Mouse (Mus musculus) hindbrain, embryonic 12.5 days (tissue): ENCODE measurements around the gene Aff3. TPM values are rescaled to one million over a fixed set of nuclear protein-coding genes. Genes with fewer than 3 reads are reported as not detected.

Source experiments
- ATAC-seq: fragments of 200-750 bp; cut with Nextera tagmentation; 2 replicates; pipeline ENCODE4 v1.8.0; 2017; ENCODE audit warnings: moderate TSS enrichment; ENCODE audit not compliant: low FRiP score
- H3K27ac ChIP-seq: fragments of 300-500 bp; sonication (generic); 2 replicates; pipeline ENCODE4 v1.5.1; 2016; ENCODE audit warnings: mild to moderate bottlenecking
- H3K27me3 ChIP-seq: fragments of 300-500 bp; sonication (generic); 2 replicates; pipeline ENCODE4 v1.6.1; 2016; ENCODE audit warnings: mild to moderate bottlenecking
- H3K36me3 ChIP-seq: fragments of 300-500 bp; sonication (generic); 2 replicates; pipeline ENCODE4 v1.6.1; 2016; ENCODE audit warnings: mild to moderate bottlenecking
- H3K4me1 ChIP-seq: fragments of 300-500 bp; sonication (generic); 2 replicates; pipeline ENCODE4 v1.6.1; 2016
- H3K4me2 ChIP-seq: fragments of 300-500 bp; sonication (generic); replicated peaks from 2 replicates; pipeline ENCODE4 v1.6.1; 2016; ENCODE audit warnings: mild to moderate bottlenecking
- H3K4me3 ChIP-seq: fragments of 300-500 bp; sonication (generic); 2 replicates; pipeline ENCODE4 v1.5.1; 2016; ENCODE audit warnings: mild to moderate bottlenecking
- H3K9ac ChIP-seq: fragments of 300-500 bp; sonication (generic); 2 replicates; pipeline ENCODE4 v1.6.1; 2016; ENCODE audit warnings: mild to moderate bottlenecking, moderate library complexity
- H3K9me3 ChIP-seq: fragments of 300-500 bp; sonication (generic); replicated peaks from 2 replicates; pipeline ENCODE4 v1.6.1; 2016; ENCODE audit warnings: mild to moderate bottlenecking
- WGBS: fragments of 180-500 bp; shearing (Covaris S2); methylation state at CpG from one replicate; pipeline ENCODE4 v1.1.7; 2016; 5-methylcytosine and 5-hydroxymethylcytosine counted together
- polyA plus RNA-seq: library from polyadenylated mRNA; unstranded; fragments of >200 nt; fragmentation: Nextera tagmentation; extraction: Ambion mirVana; gene quantifications from 2 replicates; pipeline ENCODE4 v1.2.1, GENCODE M21; 2016

Aff3 gene
- polyA plus RNA-seq, 1 experiment from 2014 or later: 45.2 TPM

GRCm38 (mm10) chr1:38649174-38649573 is 15.6 kb downstream of the Aff3 start:
- no peaks in the 10 kb centered on the region for H3K27me3 ChIP-seq
- no peaks in the 10 kb centered on the region for H3K4me1 ChIP-seq
- H3K9ac ChIP-seq: no peak overlapping the region
- ATAC-seq: no peak
- no peak overlapping the region for H3K4me2 ChIP-seq
- 62% methylated on average over 3 of the region's 3 CpGs for WGBS
- no peaks in the 10 kb centered on the region for H3K9me3 ChIP-seq
- H3K27ac ChIP-seq: no peak overlapping the region
- H3K36me3 ChIP-seq: no peaks in the 10 kb centered on the region
- H3K4me3 ChIP-seq: no peak overlapping the region

- H3K4me3 ChIP-seq: no peak overlapping the region
- H3K27ac ChIP-seq: no peak overlapping the region
- WGBS: 30% methylated on average over 4 of the region's 4 CpGs
- H3K4me2 ChIP-seq: no peak overlapping the region
- H3K36me3 ChIP-seq: no peaks in the 10 kb centered on the region
- H3K4me1 ChIP-seq: peaks cover 3% of the 10 kb centered on the region; the same call in 1 of the 2 replicates
- ATAC-seq: no peak
- no peaks in the 10 kb centered on the region for H3K9me3 ChIP-seq
- no peaks in the 10 kb centered on the region for H3K27me3 ChIP-seq
- no peak overlapping the region for H3K9ac ChIP-seq
These were observed 22.5 kb downstream of the Aff3 start for GRCm38 (mm10) chr1:38642288-38642687.

DNA sequence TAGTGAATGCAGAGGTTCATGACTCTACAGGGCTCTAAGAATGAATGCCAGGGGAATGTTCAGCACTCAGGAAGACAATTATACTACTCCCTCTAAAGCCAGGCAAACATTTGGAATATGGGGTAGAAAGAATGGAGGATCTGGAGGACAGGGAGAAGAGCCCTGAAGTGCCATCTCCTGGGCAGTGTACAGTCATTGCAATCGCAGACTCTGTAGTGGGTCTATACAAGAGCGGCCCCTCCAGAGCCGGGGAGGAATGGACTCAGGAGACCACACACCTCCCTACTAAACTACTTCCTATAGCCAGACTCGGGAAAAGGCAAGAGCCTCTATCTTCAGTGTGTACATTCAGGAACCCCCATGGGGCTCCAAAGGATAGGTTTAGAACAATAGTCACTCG is 25.1 kb downstream of the Aff3 start:
- peaks cover 11% of the 10 kb centered on the region for H3K4me1 ChIP-seq
- no peak overlapping the region for H3K4me3 ChIP-seq
- no peaks in the 10 kb centered on the region for H3K27me3 ChIP-seq
- no peaks in the 10 kb centered on the region for H3K36me3 ChIP-seq
- no peaks in the 10 kb centered on the region for H3K9me3 ChIP-seq
- H3K4me2 ChIP-seq: no peak overlapping the region
- 84% methylated on average over 5 of the region's 5 CpGs for WGBS
- ATAC-seq: no peak
- H3K9ac ChIP-seq: no peak overlapping the region
- no peak overlapping the region for H3K27ac ChIP-seq

DNA sequence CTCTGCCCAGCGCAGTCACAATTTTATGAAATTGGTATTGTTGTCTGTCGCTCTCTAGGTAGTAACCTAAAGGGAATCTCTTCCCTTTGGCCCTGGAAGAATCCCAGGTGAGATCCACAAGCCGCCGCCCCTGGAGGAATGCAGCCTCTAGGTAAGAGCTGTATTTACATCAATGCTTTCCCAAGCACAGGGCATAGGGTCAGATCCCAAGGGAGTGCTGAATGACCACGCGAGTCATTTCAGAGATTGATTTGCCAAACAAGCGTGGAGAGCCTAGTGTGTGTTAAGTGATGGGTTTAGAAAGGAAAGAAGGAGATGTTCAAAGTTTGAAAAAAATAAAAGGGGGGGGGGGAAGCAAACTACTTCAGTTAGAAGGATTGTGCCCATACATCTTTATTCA is 29.2 kb downstream of the Aff3 start:
- no peak overlapping the region for H3K9ac ChIP-seq
- peaks cover 22% of the 10 kb centered on the region for H3K4me1 ChIP-seq
- no peaks in the 10 kb centered on the region for H3K27me3 ChIP-seq
- no peak for ATAC-seq
- no peaks in the 10 kb centered on the region for H3K36me3 ChIP-seq
- no peak overlapping the region for H3K4me2 ChIP-seq
- 49% methylated on average over 7 of the region's 7 CpGs for WGBS
- no peak overlapping the region for H3K27ac ChIP-seq
- H3K9me3 ChIP-seq: no peaks in the 10 kb centered on the region
- H3K4me3 ChIP-seq: no peak overlapping the region

- no peak overlapping the region for H3K9ac ChIP-seq
- H3K4me3 ChIP-seq: no peak overlapping the region
- no peak overlapping the region for H3K4me2 ChIP-seq
- no peak overlapping the region for H3K27ac ChIP-seq
- no peaks in the 10 kb centered on the region for H3K9me3 ChIP-seq
- WGBS: 91% methylated on average over 7 of the region's 7 CpGs
- no peak for ATAC-seq
- no peaks in the 10 kb centered on the region for H3K36me3 ChIP-seq
- H3K4me1 ChIP-seq: peaks cover 29% of the 10 kb centered on the region
- H3K27me3 ChIP-seq: no peaks in the 10 kb centered on the region
These were observed 30.7 kb downstream of the Aff3 start for GRCm38 (mm10) chr1:38634081-38634480.

- H3K27ac ChIP-seq: no peak overlapping the region
- H3K4me1 ChIP-seq: peaks cover 43% of the 10 kb centered on the region
- no peaks in the 10 kb centered on the region for H3K27me3 ChIP-seq
- ATAC-seq: no peak
- no peak overlapping the region for H3K9ac ChIP-seq
- WGBS: 75% methylated on average over 16 of the region's 16 CpGs
- H3K36me3 ChIP-seq: no peaks in the 10 kb centered on the region
- H3K4me2 ChIP-seq: no peak overlapping the region
- H3K4me3 ChIP-seq: no peak overlapping the region
- H3K9me3 ChIP-seq: no peaks in the 10 kb centered on the region
These were observed 32.1 kb downstream of the Aff3 start for GRCm38 (mm10) chr1:38632461-38633180.

DNA sequence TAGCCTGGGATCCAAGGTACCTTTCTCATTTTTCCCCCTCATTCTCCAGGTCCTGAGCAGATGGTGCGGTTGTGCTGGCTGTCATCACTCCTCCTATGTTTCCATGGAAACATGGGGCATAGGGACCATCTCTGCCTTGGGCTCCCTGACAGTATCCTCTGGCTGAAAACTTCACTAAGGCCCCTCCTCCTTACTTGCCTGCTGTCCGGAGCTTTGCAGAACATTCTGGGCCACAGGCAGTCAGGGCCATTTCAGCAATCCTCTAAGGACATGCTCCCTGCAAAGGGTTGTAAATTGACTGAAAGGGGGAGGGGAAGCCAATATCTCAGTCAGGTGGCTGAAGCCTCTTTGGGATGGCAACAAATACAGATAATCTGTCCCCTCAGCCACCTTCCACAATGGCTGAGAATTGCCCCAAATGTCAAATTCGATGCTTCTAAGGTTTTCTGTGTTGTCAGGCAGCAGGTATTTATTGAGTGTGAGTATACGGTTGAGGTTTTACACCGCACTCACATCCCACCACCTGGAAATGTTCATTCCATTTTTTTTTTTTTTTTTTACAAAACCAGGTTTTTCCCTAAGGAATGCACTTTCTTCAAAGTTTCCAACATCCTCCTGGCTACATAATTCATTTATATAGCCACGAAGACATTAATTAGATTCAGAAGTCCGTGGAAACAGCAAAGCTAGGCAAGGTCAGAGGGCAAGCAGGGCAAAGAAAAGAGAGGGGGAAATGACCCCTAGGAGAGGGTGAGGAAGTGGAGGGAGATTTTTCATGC is 33.1 kb downstream of the Aff3 start:
- Histone ChIP-seq H3K4me3 (no peak overlapping the region), H3K36me3 (no peaks in the 10 kb centered on the region), H3K4me2 (no peak overlapping the region), H3K9ac (no peak overlapping the region), H3K27me3 (no peaks in the 10 kb centered on the region), H3K9me3 (no peaks in the 10 kb centered on the region), H3K27ac (no peak overlapping the region), H3K4me1 (peaks cover 43% of the 10 kb centered on the region)
- WGBS: 20% methylated on average over 7 of the region's 7 CpGs
- no peak for ATAC-seq

- Histone ChIP-seq H3K9ac (no peak overlapping the region), H3K9me3 (no peaks in the 10 kb centered on the region), H3K27ac (peak overlapping the region; percentile 99), H3K4me1 (peaks cover 48% of the 10 kb centered on the region), H3K27me3 (no peaks in the 10 kb centered on the region), H3K4me2 (no peak overlapping the region), H3K4me3 (no peak overlapping the region), H3K36me3 (no peaks in the 10 kb centered on the region)
- WGBS: 13% methylated on average over 11 of the region's 11 CpGs
- ATAC-seq: no peak
These were observed 35.7 kb downstream of the Aff3 start for GRCm38 (mm10) chr1:38628901-38629585.

GRCm38 (mm10) chr1:38628426-38628825 is 36.3 kb downstream of the Aff3 start:
- H3K4me2 ChIP-seq: peak overlapping the region; percentile 83
- H3K4me3 ChIP-seq: peak overlapping the region; percentile 73; the same call in 1 of the 2 replicates
- no peaks in the 10 kb centered on the region for H3K9me3 ChIP-seq
- H3K27ac ChIP-seq: peak overlapping the region; percentile 99
- no peaks in the 10 kb centered on the region for H3K36me3 ChIP-seq
- WGBS: 15% methylated on average over 8 of the region's 8 CpGs
- ATAC-seq: peak; percentile 14; the same call in 1 of the 2 replicates
- peak overlapping the region; percentile 89; the same call in 1 of the 2 replicates for H3K9ac ChIP-seq
- no peaks in the 10 kb centered on the region for H3K27me3 ChIP-seq
- peaks cover 52% of the 10 kb centered on the region for H3K4me1 ChIP-seq

- Histone ChIP-seq H3K9me3 (no peaks in the 10 kb centered on the region), H3K4me3 (peak overlapping the region; percentile 73), H3K4me1 (peaks cover 57% of the 10 kb centered on the region), H3K9ac (peak overlapping the region; percentile 89), H3K27me3 (no peaks in the 10 kb centered on the region), H3K4me2 (peak overlapping the region; percentile 83), H3K27ac (peak overlapping the region; percentile 99), H3K36me3 (no peaks in the 10 kb centered on the region)
- ATAC-seq: peak; percentile 75
- WGBS: under 1% methylated on average over 41 of the region's 42 CpGs
These were observed 36.9 kb downstream of the Aff3 start for GRCm38 (mm10) chr1:38627683-38628361.

DNA sequence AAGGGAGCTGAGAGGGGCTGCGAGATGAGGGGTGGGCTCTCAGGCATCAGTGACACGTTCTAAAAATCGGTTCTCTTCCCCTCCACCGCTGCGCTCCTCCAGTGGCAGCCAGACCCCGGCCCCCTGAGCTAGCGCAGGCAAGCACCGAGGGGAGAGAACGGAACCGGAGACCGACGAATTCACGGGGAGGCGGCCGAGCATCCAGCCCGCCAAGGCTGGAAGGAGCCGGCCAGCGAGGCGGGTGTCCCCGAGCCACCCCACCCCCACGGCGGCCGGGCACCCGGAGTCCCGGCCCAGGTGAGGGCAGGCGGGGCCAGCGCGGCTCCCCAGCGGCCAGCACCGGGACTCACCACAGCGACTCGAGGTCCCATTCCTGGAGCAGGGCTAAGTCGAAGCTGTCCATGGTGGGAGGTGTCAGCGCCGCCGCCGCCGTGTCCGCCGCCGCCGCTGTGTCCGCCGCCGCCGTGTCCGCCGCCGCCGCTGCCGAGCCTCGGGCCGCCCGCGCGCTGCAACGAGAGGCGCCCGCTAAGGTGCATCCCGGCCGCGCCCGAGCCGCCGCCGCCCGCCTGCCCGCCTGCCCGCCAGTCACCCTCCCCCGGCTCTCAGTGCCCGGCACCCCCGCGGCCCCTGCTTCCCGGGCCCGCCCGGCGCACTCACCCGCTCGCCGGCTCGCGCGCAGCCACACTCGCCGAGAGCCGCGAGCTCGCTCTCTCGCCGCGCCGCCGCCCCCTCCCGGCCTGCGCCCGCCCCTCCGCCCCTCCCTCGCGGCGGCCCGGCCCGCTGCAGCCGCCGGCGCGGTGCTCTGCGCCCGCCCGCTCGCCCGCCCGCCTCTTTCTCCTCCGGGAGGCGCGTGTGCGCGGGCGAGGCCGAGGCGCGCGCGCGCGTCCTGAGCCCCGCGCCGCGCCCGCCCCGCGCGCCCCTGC is 37.8 kb downstream of the Aff3 start:
- ATAC-seq: peak; percentile 84
- peaks cover 60% of the 10 kb centered on the region for H3K4me1 ChIP-seq
- WGBS: under 1% methylated on average over 78 of the region's 133 CpGs

More for the DNA sequence above, 37.8 kb downstream of the Aff3 start:
- Histone ChIP-seq H3K9ac (peak overlapping the region; percentile 89), H3K27me3 (no peaks in the 10 kb centered on the region), H3K36me3 (no peaks in the 10 kb centered on the region), H3K9me3 (no peaks in the 10 kb centered on the region), H3K27ac (peak overlapping the region; percentile 99), H3K4me2 (peak overlapping the region; percentile 83), H3K4me3 (peak overlapping the region; percentile 73)
